Mouse (Mus musculus): ENCODE measurements around the gene Krtap31-2.

- TF ChIP-seq POLR2A (IDR thresholded peaks at IDR 0.05; ENCODE audit: control insufficient read depth, extremely low read depth, insufficient read depth, low read length, poor library complexity): no peak
- TF ChIP-seq CTCF (IDR thresholded peaks at IDR 0.05; ENCODE audit: borderline replicate concordance, control insufficient read depth, extremely low read depth, insufficient read depth, low read length, poor library complexity): no peak
Observed at GRCm38 (mm10) chr11:99986180-99986647, 50.1 kb downstream of the Krtap31-2 start, which contains the start of gene Krtap16-1.
